Mouse (Mus musculus) telencephalon, adult 2 months (tissue): ENCODE measurements around the gene Golga2.
"Not testable (repeated sequence)": the region's sequence is repeated elsewhere in the genome, so short reads cannot be mapped to it uniquely, and the experiment has no call there.

Source experiments
- DNase-seq: peaks from one replicate; pipeline ENCODE4 v3.0.0-alpha.2; 2011; ENCODE audit warnings: low read depth, low spot score

Golga2 gene

DNA sequence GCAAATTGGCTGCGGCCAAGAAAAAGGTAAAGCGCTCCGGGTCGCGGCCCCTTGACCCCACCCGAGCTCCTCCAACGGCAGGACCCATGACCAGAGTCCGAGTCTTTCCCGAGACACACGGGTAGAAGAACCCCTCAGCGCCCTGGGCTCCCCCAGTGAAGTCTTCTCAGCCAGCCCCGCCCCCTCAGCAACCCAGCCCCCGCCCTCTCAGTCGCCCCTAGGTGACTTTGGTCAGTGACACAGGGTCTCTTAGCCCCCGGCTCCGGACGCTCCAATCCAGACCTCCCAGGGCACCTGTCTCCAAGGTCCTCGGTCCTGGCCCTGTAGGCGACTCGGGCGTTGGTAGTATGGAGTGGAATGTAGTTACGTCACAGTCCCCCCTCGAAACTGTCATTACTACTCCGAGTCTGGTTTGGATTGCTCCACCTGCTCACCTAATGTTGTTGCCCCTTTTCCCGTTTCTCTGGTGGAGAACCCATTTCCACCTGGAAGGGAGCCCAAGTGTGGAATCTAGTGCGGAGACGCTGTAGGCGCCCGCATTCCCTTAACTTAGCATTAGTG is 1.3 kb downstream of the Golga2 start:
- DNase-seq, result no peak

- no peak for DNase-seq
These were observed 2.4 kb downstream of the Golga2 start for GRCm38 (mm10) chr2:32289578-32289977.

GRCm38 (mm10) chr2:32294348-32294747 is 7.2 kb downstream of the Golga2 start:
- DNase-seq, result no peak

- DNase-seq, result no peak
These were observed 8.1 kb downstream of the Golga2 start for GRCm38 (mm10) chr2:32295285-32295684.

DNA sequence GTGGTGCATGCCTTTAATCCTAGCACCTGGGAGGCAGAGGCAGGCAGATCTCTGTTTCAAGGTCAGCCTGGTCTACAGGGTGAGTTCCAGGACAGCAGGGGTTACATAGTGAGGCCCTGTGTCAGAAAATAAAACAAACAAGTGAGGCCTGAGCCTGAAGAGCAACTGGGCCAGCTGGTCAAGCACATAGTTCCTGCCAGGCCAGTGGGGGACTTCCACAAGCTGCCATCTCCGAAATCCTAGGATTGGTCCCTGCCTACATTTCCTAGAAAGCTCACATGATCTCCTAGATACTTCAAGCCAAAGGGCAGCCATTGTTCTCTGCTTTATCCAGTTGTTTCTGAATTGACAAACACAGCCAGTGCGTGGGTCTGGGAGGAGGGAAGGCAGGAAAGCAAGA is 8.7 kb downstream of the Golga2 start:
- not testable (repeated sequence) for DNase-seq

- DNase-seq, result no peak
These were observed 12.3 kb downstream of the Golga2 start for GRCm38 (mm10) chr2:32299469-32299868.

DNA sequence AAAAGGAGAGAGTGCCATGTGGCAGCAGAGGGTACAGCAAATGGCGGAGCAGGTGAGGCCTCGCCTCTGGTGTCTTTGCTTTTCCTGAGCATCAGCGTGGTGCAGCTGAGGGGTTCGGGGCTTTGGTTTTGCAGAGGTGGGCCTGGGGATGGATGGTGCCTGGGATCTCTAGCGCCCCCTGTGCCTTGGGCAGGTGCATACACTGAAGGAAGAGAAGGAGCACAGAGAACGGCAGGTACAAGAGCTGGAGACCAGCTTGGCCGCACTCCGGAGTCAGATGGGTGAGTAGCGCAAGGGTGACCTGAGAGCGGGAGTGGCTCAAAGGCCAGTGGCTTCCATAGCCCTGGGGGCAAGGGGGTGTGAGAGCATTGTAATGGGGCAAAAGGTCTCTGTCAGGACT is 15.8 kb downstream of the Golga2 start:
- no peak for DNase-seq

DNA sequence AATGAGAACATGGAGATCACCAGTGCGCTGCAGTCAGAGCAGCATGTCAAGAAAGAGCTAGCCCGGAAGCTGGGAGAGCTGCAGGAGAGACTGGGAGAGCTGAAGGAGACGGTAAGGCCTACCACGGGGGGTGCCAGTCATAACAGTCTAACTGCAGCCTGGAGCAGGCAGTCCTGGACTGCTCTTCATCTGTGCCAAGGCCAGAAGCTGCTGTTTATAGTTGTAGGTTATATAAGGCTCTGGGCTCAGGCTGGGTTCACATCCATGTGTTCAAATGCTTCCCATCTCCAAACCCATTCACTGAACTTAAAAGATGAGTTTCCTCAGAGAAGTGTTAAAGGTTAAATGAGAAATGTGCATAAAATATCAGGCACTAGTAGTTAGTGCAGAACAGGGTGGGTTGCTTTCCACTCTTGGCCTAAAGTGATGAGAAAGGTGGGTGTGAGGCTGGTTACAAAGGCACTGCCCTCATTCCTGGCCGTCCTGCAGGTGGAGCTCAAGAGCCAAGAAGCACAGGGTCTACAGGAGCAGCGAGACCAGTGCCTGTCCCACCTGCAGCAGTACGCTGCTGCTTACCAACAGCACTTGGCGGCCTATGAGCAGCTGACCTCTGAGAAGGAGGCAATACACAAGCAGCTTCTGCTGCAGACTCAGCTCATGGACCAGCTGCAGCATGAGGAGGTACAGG is 17.1 kb downstream of the Golga2 start:
- DNase-seq, result no peak

DNA sequence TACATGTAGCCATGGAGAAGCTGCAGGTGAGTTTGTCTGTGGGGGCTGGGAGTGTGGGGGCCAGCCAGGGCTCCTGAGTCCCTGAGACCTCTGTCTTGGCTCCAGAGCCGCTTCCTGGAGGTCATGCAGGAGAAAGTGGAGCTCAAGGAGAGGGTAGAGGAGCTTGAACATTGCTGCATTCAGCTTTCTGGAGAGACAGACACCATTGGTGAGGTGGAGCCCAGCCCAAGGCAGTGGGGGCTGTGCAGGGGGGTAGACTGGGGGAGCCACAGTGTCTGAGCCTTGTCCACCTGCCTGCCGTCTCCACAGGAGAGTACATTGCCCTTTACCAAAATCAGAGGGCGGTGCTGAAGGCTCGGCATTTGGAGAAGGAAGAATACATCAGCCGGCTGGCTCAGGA is 18.5 kb downstream of the Golga2 start:
- DNase-seq, result no peak

GRCm38 (mm10) chr2:32306176-32306575 is 19.0 kb downstream of the Golga2 start:
- no peak for DNase-seq

GRCm38 (mm10) chr2:32307247-32307798 is 20.1 kb downstream of the Golga2 start:
- DNase-seq, result no peak

DNA sequence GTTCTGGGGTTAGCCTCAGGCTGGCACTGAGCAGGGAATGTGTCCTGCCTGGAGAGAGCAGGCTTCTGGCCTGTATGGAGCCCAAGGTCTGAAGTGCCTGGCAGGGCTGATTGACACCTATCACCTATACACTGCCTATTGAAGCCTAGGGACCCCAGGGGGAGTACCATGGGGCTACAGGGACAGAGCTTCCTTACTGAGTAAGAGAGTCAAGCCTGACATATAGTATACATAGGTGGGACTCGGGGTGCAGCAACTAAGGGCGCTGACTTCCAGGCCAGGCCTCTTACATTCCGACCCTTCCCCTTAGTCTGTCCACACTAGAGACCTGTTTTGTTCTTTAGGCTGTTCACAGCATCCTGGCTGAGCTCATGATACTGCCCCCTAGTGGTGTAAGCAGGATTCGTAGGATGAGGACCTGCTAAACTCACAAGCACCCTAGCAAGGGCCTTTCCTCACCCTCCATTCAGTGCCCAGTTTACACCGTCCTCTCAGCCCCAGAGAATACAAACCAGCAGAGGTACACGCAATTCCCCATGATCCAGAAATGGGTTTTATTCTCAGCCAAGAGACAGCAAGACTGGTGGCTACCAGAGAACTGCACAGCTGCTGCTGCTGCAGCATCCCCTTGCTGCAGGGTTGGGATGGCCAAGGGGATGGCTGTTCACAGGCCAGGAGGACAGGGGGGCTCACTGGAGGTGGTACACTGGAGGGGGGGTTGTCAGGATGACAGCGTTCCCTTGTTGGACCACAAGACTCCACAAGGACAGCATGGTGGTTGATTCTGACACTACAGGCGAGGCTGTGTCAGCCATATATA is 21.0 kb downstream of the Golga2 start:
- no peak for DNase-seq

- DNase-seq, result no peak
These were observed 21.8 kb downstream of the Golga2 start for GRCm38 (mm10) chr2:32308870-32309568.

GRCm38 (mm10) chr2:32310096-32310845 is 23.1 kb downstream of the Golga2 start:
- no peak for DNase-seq

- no peak for DNase-seq
These were observed 24.5 kb downstream of the Golga2 start for GRCm38 (mm10) chr2:32311443-32312317.

DNA sequence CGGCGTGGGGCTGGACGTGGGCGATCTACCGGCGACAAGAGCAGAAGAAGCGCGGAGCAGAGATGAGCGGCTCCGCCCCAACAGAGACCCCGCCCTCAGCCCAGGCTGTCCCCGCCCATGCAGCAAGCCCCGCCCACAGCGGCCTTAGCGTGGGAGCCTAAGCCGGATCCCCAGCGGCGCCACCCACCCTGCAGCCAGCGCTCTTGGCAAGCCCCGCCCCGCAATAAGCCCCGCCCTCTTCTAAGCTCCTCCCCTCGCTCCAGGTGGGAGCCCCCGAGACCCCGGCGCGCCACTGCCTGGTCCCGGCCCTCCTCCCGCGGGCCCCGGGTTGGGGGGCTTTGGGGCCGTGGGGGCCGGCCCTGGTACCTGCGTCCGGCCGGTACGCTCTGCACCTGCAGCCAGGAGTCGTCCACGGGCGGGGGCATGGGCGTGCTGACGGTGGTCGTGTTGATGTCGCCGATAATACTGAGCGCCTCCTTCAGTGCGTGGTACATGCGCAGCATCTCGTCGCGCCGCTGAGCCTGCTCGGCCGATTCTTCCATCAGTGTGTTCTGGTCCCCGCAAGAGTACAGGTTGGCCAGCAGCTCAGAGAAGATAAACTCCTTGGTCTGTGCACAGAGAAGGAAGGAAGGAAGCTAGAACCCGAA is 25.3 kb downstream of the Golga2 start:
- DNase-seq, result no peak

DNA sequence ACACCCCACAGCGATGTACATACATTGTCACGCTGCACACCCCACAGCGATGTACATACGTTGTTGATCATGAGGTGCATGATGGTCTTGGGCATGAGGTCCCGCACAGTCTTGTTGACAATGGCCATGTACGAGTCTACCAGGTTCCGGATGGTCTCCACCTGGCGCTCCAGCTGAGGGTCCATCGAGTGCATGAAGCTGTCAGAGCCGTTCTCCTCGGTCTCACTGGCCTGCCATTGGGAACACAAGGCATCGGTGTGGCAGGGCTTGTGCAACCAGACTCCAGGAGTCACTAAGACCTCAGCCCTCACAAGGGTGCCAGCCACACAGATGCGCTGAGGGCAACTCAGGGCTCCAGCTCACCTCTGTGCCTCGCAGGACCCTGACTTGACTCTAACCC is 27.6 kb downstream of the Golga2 start:
- DNase-seq, result no peak

- no peak for DNase-seq
These were observed 28.6 kb downstream of the Golga2 start for GRCm38 (mm10) chr2:32315751-32316150.

DNA sequence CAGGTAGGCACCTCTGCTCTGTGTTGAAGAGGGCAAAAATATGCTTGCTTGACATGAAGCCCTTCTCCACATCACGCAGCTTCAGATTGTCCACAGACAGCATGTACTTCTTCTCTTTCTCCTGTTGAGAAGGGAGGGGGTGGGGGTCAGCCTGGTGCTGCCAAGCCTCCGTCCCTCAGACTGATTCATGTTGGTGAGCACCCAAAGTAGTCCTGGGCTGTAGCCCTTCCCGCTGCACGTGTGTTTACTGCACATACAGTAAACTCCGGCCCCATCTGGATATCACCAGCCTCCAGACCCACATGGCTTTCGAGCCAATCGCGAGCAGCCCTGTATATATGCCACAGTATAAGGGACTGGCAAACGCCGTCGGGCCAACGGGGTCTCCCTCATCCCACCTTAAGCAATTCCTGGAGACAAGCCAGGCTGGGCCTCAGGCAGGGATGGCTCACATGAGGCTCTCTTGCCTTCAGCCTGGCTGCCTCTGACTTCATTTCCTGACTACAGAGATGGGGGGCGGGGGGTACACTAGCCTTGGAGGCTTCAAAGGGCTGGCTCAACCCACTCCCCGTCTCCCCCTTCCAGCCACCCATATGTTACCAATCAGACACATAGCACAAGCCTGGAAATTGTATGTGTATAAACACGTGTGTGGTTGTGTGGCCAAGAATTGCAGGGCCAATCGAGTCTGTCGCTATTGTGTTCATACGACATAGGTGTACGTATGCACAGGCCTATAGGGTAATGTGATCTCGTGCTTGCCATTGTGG is 29.9 kb downstream of the Golga2 start:
- no peak for DNase-seq
